12 mouse cellular contexts compared by ENCODE assay signal in the genomic region with DNA sequence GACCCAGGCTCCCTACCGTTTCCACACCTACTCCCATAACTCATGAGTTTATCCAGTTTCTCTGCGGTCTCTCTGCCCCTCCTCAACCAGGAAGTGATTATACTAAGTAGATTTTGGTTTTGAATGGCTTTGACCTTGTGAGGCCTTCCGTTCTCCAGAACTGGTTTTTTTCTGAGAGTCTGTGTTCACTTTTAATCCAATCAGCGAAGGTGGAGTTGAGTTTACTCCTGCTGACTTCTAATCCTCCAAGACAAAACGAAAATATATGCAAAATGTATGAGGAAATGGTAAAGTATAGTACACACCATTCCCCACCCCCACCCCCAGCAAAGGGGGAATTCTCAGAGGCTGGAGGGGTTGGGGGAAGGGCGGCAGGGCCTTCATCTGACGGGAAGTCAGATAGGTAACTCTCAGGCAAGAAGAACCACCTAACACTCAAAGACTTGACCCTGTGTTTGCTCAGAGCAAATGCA.
A peak's percentile ranks its signal among the peaks of the same experiment; 100 is the strongest.
DNase-seq lines count a peak whose midpoint lies in the region; ATAC-seq and TF ChIP-seq lines count a peak whose summit lies in the region.
"Had no signal": no experiment of that assay in that cellular context is flagged by ENCODE, and none has a peak within 500 bp of the region (broad histone marks: within the 10 kb centered on the region; RNA-seq: fewer than 3 reads in every experiment).

No protein-coding gene starts in this region.

- 0 out of 2 replicates have a peak overlapping the region, but pooled peaks have one; percentile 16 for H3K4me3 ChIP-seq in heart, embryonic 10.5 days
- H3K4me3 ChIP-seq in lung, postnatal 0 days (ENCODE audit: low read depth, low read length): no peak overlapping the region
- H3K4me3 ChIP-seq in intestine, embryonic 14.5 days (ENCODE audit: low read depth, low read length): no peak overlapping the region
- H3K4me3 ChIP-seq in stomach, postnatal 0 days (ENCODE audit: low read depth, low read length): no peak overlapping the region
- no peak overlapping the region for H3K4me3 ChIP-seq in forebrain, embryonic 15.5 days
- H3K4me3 ChIP-seq: midbrain, embryonic 15.5 days; neural tube, embryonic 12.5 days had no signal

- peaks cover 26% of the 10 kb centered on the region for H3K4me1 ChIP-seq in heart, embryonic 10.5 days
- H3K4me1 ChIP-seq in lung, postnatal 0 days (ENCODE audit: insufficient read depth, low read depth, low read length): peaks cover 5% of the 10 kb centered on the region; the same call in 1 of the 2 replicates
- peaks cover 23% of the 10 kb centered on the region for H3K4me1 ChIP-seq in intestine, embryonic 14.5 days (replicated peaks; ENCODE audit: control insufficient read depth, insufficient read depth, low read length)
- peaks cover 5% of the 10 kb centered on the region; the same call in 1 of the 2 replicates for H3K4me1 ChIP-seq in stomach, postnatal 0 days (replicated peaks; ENCODE audit: control insufficient read depth, insufficient read depth)
- no peaks in the 10 kb centered on the region for H3K4me1 ChIP-seq in forebrain, embryonic 15.5 days
- H3K4me1 ChIP-seq: midbrain, embryonic 15.5 days; neural tube, embryonic 12.5 days had no signal

- intact Hi-C loops in left cerebral cortex, postnatal 36 days (cut with DNase I): no loop called here

- H3K4me2 ChIP-seq in lung, postnatal 0 days (replicated peaks; ENCODE audit: low read depth, low read length): no peak overlapping the region
- peak overlapping the region; percentile 15; the same call in 1 of the 2 replicates for H3K4me2 ChIP-seq in intestine, embryonic 14.5 days (ENCODE audit: low read length)
- no peak overlapping the region for H3K4me2 ChIP-seq in stomach, postnatal 0 days (replicated peaks; ENCODE audit: low read depth)
- H3K4me2 ChIP-seq in forebrain, embryonic 15.5 days (replicated peaks): no peak overlapping the region
- H3K4me2 ChIP-seq: midbrain, embryonic 15.5 days; neural tube, embryonic 12.5 days had no signal

- no peak for TF ChIP-seq CTCF in lung, postnatal 0 days (IDR thresholded peaks at IDR 0.05)
- TF ChIP-seq CTCF in stomach, postnatal 0 days (IDR thresholded peaks at IDR 0.05; ENCODE audit: low read depth): no peak

- no peaks in the 10 kb centered on the region for H3K9me3 ChIP-seq in heart, embryonic 10.5 days
- no peaks in the 10 kb centered on the region for H3K9me3 ChIP-seq in lung, postnatal 0 days (ENCODE audit: low read length)
- H3K9me3 ChIP-seq in intestine, embryonic 14.5 days (ENCODE audit: control insufficient read depth, low read length): no peaks in the 10 kb centered on the region
- no peaks in the 10 kb centered on the region for H3K9me3 ChIP-seq in stomach, postnatal 0 days (ENCODE audit: control insufficient read depth, low read length)
- H3K9me3 ChIP-seq in forebrain, embryonic 15.5 days: no peaks in the 10 kb centered on the region
- H3K9me3 ChIP-seq: midbrain, embryonic 15.5 days; neural tube, embryonic 12.5 days had no signal

- no peaks in the 10 kb centered on the region for H3K36me3 ChIP-seq in heart, embryonic 10.5 days
- H3K36me3 ChIP-seq in lung, postnatal 0 days (ENCODE audit: insufficient read depth, low read length): no peaks in the 10 kb centered on the region
- no peaks in the 10 kb centered on the region for H3K36me3 ChIP-seq in intestine, embryonic 14.5 days (ENCODE audit: control insufficient read depth, insufficient read depth, low read length)
- no peaks in the 10 kb centered on the region for H3K36me3 ChIP-seq in stomach, postnatal 0 days (ENCODE audit: control insufficient read depth, insufficient read depth, low read length)
- H3K36me3 ChIP-seq in forebrain, embryonic 15.5 days: no peaks in the 10 kb centered on the region
- H3K36me3 ChIP-seq: midbrain, embryonic 15.5 days; neural tube, embryonic 12.5 days had no signal

- peak overlapping the region; percentile 23; the same call in 1 of the 2 replicates for H3K27ac ChIP-seq in heart, embryonic 10.5 days
- H3K27ac ChIP-seq in lung, postnatal 0 days (ENCODE audit: low read length): peak overlapping the region; percentile 38; the same call in 1 of the 2 replicates
- H3K27ac ChIP-seq in intestine, embryonic 14.5 days (ENCODE audit: low read depth): peak overlapping the region; percentile 71
- H3K27ac ChIP-seq in stomach, postnatal 0 days (replicated peaks): peak overlapping the region; percentile 83
- no peak overlapping the region for H3K27ac ChIP-seq in forebrain, embryonic 15.5 days (replicated peaks)
- H3K27ac ChIP-seq: midbrain, embryonic 15.5 days; neural tube, embryonic 12.5 days had no signal

- TF ChIP-seq EP300 in lung, postnatal 0 days (IDR thresholded peaks at IDR 0.05): no peak
- TF ChIP-seq EP300 in stomach, postnatal 0 days (optimal IDR thresholded peaks at IDR 0.05): peak; percentile 21

- no peak overlapping the region for H3K9ac ChIP-seq in lung, postnatal 0 days (replicated peaks; ENCODE audit: low read depth)
- no peak overlapping the region for H3K9ac ChIP-seq in intestine, embryonic 14.5 days (ENCODE audit: low read length)
- H3K9ac ChIP-seq in stomach, postnatal 0 days (ENCODE audit: low read length): no peak overlapping the region
- no peak overlapping the region for H3K9ac ChIP-seq in forebrain, embryonic 15.5 days (replicated peaks)
- H3K9ac ChIP-seq: midbrain, embryonic 15.5 days; neural tube, embryonic 12.5 days had no signal

- peaks cover 7% of the 10 kb centered on the region; the same call in 1 of the 2 replicates for H3K27me3 ChIP-seq in heart, embryonic 10.5 days (ENCODE audit: insufficient read depth, poor library complexity, severe bottlenecking)
- H3K27me3 ChIP-seq in lung, postnatal 0 days (replicated peaks; ENCODE audit: insufficient read depth, low read length): no peaks in the 10 kb centered on the region
- H3K27me3 ChIP-seq in intestine, embryonic 14.5 days (replicated peaks; ENCODE audit: control insufficient read depth, insufficient read depth, low read length): no peaks in the 10 kb centered on the region
- H3K27me3 ChIP-seq in stomach, postnatal 0 days (ENCODE audit: control insufficient read depth, insufficient read depth, low read length): no peaks in the 10 kb centered on the region
- H3K27me3 ChIP-seq in forebrain, embryonic 15.5 days: no peaks in the 10 kb centered on the region
- H3K27me3 ChIP-seq: midbrain, embryonic 15.5 days; neural tube, embryonic 12.5 days had no signal

- peak; percentile 54 for ATAC-seq in lung, postnatal 0 days
- peak; percentile 48 for ATAC-seq in intestine, embryonic 14.5 days (replicated peaks; ENCODE audit: low FRiP score, low TSS enrichment, low read depth)
- peak; percentile 45; the same call in 1 of the 2 replicates for ATAC-seq in stomach, postnatal 0 days (ENCODE audit: low FRiP score, low TSS enrichment)
- no peak for ATAC-seq in forebrain, embryonic 15.5 days (replicated peaks)
- ATAC-seq: midbrain, embryonic 15.5 days had no signal

- DNase-seq in heart, embryonic 10.5 days (ENCODE audit: low spot score): no peak
- DNase-seq in heart, adult 9 months (ENCODE audit: low spot score in 2 of 2): no peak
- DNase-seq in lung, postnatal 0 days (ENCODE audit: low spot score): peak; percentile 67
- DNase-seq in lung, postnatal 25 days (ENCODE audit: low spot score): no peak
- peak; percentile 69 for DNase-seq in intestine, embryonic 14.5 days (ENCODE audit: low spot score)
- DNase-seq in stomach, postnatal 0 days (ENCODE audit: low spot score): peak; percentile 49
- DNase-seq in left cerebral cortex, postnatal 36 days (ENCODE audit: low spot score in 2 of 2): no peak
- DNase-seq: adrenal gland, postnatal 14 days; kidney, adult 2 months had no signal

- 20% methylated on average over 7 of the region's 7 CpGs for WGBS in heart, embryonic 10.5 days
- WGBS in lung, postnatal 0 days: 19% methylated on average over 7 of the region's 7 CpGs
- WGBS in intestine, embryonic 14.5 days: 16% methylated on average over 7 of the region's 7 CpGs
- WGBS in stomach, postnatal 0 days: 11% methylated on average over 7 of the region's 7 CpGs
- 28% methylated on average over 7 of the region's 7 CpGs for WGBS in forebrain, embryonic 15.5 days

Comparison
In these comparisons a context has a peak if more than half of its experiments do, and no peak if none do; other contexts are left out.
1. DNase-seq: peak in lung, postnatal 0 days (single experiment), intestine, embryonic 14.5 days (single experiment) and stomach, postnatal 0 days (single experiment); none in heart, embryonic 10.5 days (single experiment), heart, adult 9 months (0 of 2), lung, postnatal 25 days (single experiment) and left cerebral cortex, postnatal 36 days (0 of 2).